Mouse (Mus musculus) erythroblast, embryonic 14.5 days (primary cell): Measurements from ENCODE around the gene Abcd3.

Experiments used
- GATA1 ChIP-seq: IDR thresholded peaks from 2 replicates; pipeline ENCODE4 v1.6.1; 2012; ENCODE audit warnings: low read length, inconsistent platforms, mixed read lengths
- TAL1 ChIP-seq: IDR thresholded peaks from 3 replicates; pipeline ENCODE4 v1.6.1; 2012; ENCODE audit warnings: low read length, inconsistent platforms, mixed read lengths

GRCm38 (mm10) chr3:121723968-121724524, 91.1 kb downstream of the Abcd3 start:
- no peak for TF ChIP-seq TAL1
- TF ChIP-seq GATA1, result no peak
